Mouse (Mus musculus): Measurements from ENCODE around the gene Gm4450. TPM values are rescaled to one million over a fixed set of nuclear protein-coding genes. Genes with fewer than 3 reads are reported as not detected.

Gm4450 gene
- polyA plus RNA-seq (2012; rRNA removed; ENCODE audit: low replicate concordance) = not detected in 2 replicates

GRCm38 (mm10) chr3:98457026-98457425 is at the start of gene Gm4450:
Gene Gm4450 (minus strand): TSS chr3:98457126.

Other genes starting within 250 kb of the Gm4450 start
- gene Reg4, start 235.0 kb downstream of the Gm4450 start, polyA plus RNA-seq (2012; rRNA removed; ENCODE audit: low replicate concordance) = 47.7 and 57.8 TPM in 2 replicates
- 3.2 and 33.1 TPM in 2 replicates for gene Hmgcs2, start 176.7 kb downstream of the Gm4450 start, polyA plus RNA-seq (2012; rRNA removed; ENCODE audit: low replicate concordance)
- 22.3 and 29.8 TPM in 2 replicates for gene Phgdh, start 117.1 kb downstream of the Gm4450 start, polyA plus RNA-seq (2012; rRNA removed; ENCODE audit: low replicate concordance)
- 0.33 and 0.84 TPM in 2 replicates for gene Zfp697, start 74.7 kb downstream of the Gm4450 start, polyA plus RNA-seq (2012; rRNA removed; ENCODE audit: low replicate concordance)
- gene Hsd3b4, start 53.4 kb upstream of the Gm4450 start, polyA plus RNA-seq (2012; rRNA removed; ENCODE audit: low replicate concordance) = not detected in 2 replicates
- not detected in 2 replicates for gene Gm10681, start 131.7 kb upstream of the Gm4450 start, polyA plus RNA-seq (2012; rRNA removed; ENCODE audit: low replicate concordance)
- gene Hsd3b5, start 173.1 kb upstream of the Gm4450 start, polyA plus RNA-seq (2012; rRNA removed; ENCODE audit: low replicate concordance) = not detected in 2 replicates